Mouse (Mus musculus) kidney, adult 18-20 months (tissue): ENCODE results near the gene Zdhhc14.
A peak's percentile ranks its signal among the peaks of the same experiment; 100 is the strongest.

Source experiments
- DNase-seq: peaks from one replicate; pipeline ENCODE4 v3.0.0; 2021

Zdhhc14 gene

GRCm38 (mm10) chr17:5560212-5560611 is 67.9 kb downstream of the Zdhhc14 start:
- DNase-seq = no peak

GRCm38 (mm10) chr17:5563108-5563507 is 70.8 kb downstream of the Zdhhc14 start:
- DNase-seq = peak; percentile 38

GRCm38 (mm10) chr17:5566006-5566405 is 73.6 kb downstream of the Zdhhc14 start:
- DNase-seq = no peak

GRCm38 (mm10) chr17:5567943-5568342 is 75.6 kb downstream of the Zdhhc14 start:
- DNase-seq = no peak

- no peak for DNase-seq
Observed at GRCm38 (mm10) chr17:5569131-5570030, 77.0 kb downstream of the Zdhhc14 start.

- peak; percentile 35 for DNase-seq
Observed at GRCm38 (mm10) chr17:5572096-5572730, 79.9 kb downstream of the Zdhhc14 start.

- peak; percentile 33 for DNase-seq
Observed at GRCm38 (mm10) chr17:5572745-5573420, 80.5 kb downstream of the Zdhhc14 start.

GRCm38 (mm10) chr17:5574672-5575071 is 82.3 kb downstream of the Zdhhc14 start:
- DNase-seq = no peak

- DNase-seq = no peak
Observed at GRCm38 (mm10) chr17:5575518-5575917, 83.2 kb downstream of the Zdhhc14 start.

GRCm38 (mm10) chr17:5582232-5582631 is 89.9 kb downstream of the Zdhhc14 start:
- no peak for DNase-seq

GRCm38 (mm10) chr17:5582937-5583336 is 90.6 kb downstream of the Zdhhc14 start:
- DNase-seq = no peak

GRCm38 (mm10) chr17:5583472-5584145 is 91.3 kb downstream of the Zdhhc14 start:
- DNase-seq = no peak

GRCm38 (mm10) chr17:5591604-5592209 is 99.3 kb downstream of the Zdhhc14 start:
- no peak for DNase-seq

- DNase-seq = no peak
Observed at GRCm38 (mm10) chr17:5593071-5593470, 100.7 kb downstream of the Zdhhc14 start.

GRCm38 (mm10) chr17:5595068-5595467 is 102.7 kb downstream of the Zdhhc14 start:
- DNase-seq = no peak

- no peak for DNase-seq
Observed at GRCm38 (mm10) chr17:5596490-5596889, 104.1 kb downstream of the Zdhhc14 start.

- DNase-seq = no peak
Observed at GRCm38 (mm10) chr17:5598999-5599398, 106.6 kb downstream of the Zdhhc14 start.

GRCm38 (mm10) chr17:5600505-5601027 is 108.2 kb downstream of the Zdhhc14 start:
- no peak for DNase-seq

GRCm38 (mm10) chr17:5601953-5602352 is 109.6 kb downstream of the Zdhhc14 start:
- DNase-seq = no peak

- no peak for DNase-seq
Observed at GRCm38 (mm10) chr17:5606151-5606591, 113.8 kb downstream of the Zdhhc14 start.

GRCm38 (mm10) chr17:5607352-5607751 is 115.0 kb downstream of the Zdhhc14 start:
- DNase-seq = no peak

GRCm38 (mm10) chr17:5609875-5610552 is 117.7 kb downstream of the Zdhhc14 start:
- no peak for DNase-seq
